Mouse (Mus musculus) thymus, postnatal 0 days (tissue): Measurements from ENCODE around the gene Mier3. TPM values are rescaled to one million over a fixed set of nuclear protein-coding genes. Genes with fewer than 3 reads are reported as not detected.

Experiments used
- DNase-seq: peaks from one replicate; pipeline ENCODE4 v3.0.0-alpha.2; 2015; ENCODE audit warnings: low spot score
- polyA plus RNA-seq: library from polyadenylated mRNA; unstranded; fragments of >200 nt; fragmentation: Nextera tagmentation; extraction: Ambion mirVana; gene quantifications from 2 replicates; pipeline ENCODE4 v1.2.1, GENCODE M21; 2015

The Mier3 gene
- 14.2 and 15.2 TPM in 2 replicates for polyA plus RNA-seq

- DNase-seq: no peak
Observed at GRCm38 (mm10) chr13:111680679-111681078, at the start of gene Mier3. Gene Mier3, plus strand, starts transcription at chr13:111680979.

- peak; percentile 76 for DNase-seq
Observed at GRCm38 (mm10) chr13:111634163-111635160, 46.3 kb upstream of the Mier3 start.

GRCm38 (mm10) chr13:111640319-111640718 is 40.5 kb upstream of the Mier3 start:
- no peak for DNase-seq

DNA sequence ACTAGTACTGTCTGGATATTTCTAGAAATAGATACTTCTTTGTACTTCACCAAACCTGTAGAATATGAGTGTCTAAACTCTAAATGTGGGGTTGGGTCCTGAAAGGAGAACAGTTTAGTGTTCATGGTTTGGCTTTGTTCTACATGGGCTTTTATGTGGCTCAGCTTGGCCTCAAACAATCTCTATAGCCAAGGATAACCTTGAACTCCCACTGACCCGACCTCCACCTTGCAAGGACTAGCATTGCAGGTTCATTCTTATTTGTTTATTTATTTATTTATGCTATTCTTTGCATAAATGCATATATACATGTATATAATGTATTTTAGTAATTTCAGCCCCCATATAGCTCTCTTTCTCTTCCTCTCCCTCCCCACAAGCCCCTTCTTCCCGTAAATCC is 37.1 kb upstream of the Mier3 start:
- no peak for DNase-seq

DNA sequence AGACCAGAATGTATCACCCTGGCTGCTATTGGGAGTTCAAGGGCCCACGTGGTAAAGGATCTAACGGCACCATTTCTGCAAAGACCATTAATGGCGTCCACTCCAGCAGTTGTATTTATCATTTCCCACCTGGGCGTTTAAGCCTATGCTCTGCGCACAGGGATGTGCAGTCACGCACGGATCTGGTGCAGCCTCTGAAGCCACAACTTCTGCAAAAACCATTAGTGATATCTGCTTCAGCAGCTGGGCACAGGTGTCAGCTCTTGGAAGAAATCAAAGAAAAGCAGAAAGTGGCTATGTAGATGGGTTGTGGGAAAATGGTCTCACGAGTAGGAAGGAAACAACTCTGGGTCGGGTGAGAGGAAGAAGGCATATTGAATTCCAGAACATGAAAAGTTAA is 34.6 kb upstream of the Mier3 start:
- DNase-seq: no peak

GRCm38 (mm10) chr13:111647279-111647678 is 33.5 kb upstream of the Mier3 start:
- no peak for DNase-seq

DNA sequence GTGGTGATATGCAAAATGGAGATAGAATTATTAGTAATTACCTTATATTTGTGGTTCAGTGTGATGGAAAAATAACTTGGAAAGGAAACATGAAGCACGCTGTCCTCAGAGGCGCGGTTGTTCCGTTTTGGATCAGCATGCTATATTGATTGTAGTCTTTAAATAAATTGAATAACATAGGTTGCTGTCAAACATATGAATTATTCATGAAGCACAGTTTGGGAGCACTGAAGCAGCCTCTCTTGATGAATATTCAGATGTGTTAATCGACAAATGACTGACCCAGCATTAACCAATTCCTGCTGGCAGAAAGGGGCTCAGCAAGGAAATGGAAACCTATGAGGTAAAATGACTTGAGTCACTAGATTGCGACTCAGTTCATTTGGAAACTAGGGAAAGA is 29.8 kb upstream of the Mier3 start:
- no peak for DNase-seq

GRCm38 (mm10) chr13:111655273-111655672 is 25.5 kb upstream of the Mier3 start:
- DNase-seq: no peak

GRCm38 (mm10) chr13:111655856-111656255 is 24.9 kb upstream of the Mier3 start:
- DNase-seq: peak; percentile 69

- DNase-seq: no peak
Observed at GRCm38 (mm10) chr13:111656309-111656708, 24.5 kb upstream of the Mier3 start.

DNA sequence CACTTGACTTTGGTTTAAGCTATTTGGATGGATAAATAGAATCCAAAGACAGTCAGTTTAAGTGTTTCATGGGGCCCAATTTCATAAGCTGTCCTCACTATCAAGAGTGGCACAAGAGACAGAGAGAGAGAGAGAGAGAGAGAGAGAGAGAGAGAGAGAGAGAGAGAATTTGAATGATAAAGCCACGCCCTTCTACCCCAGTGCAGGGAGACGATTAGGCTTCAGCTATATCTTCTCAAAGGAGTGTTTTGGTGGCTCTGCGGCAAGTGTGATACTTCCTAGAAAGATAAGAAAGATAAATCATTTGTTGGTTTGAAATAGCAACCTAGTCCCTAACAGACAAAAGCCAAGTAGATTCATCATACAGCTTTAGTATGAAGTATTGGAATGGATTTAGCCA is 24.0 kb upstream of the Mier3 start:
- no peak for DNase-seq

DNA sequence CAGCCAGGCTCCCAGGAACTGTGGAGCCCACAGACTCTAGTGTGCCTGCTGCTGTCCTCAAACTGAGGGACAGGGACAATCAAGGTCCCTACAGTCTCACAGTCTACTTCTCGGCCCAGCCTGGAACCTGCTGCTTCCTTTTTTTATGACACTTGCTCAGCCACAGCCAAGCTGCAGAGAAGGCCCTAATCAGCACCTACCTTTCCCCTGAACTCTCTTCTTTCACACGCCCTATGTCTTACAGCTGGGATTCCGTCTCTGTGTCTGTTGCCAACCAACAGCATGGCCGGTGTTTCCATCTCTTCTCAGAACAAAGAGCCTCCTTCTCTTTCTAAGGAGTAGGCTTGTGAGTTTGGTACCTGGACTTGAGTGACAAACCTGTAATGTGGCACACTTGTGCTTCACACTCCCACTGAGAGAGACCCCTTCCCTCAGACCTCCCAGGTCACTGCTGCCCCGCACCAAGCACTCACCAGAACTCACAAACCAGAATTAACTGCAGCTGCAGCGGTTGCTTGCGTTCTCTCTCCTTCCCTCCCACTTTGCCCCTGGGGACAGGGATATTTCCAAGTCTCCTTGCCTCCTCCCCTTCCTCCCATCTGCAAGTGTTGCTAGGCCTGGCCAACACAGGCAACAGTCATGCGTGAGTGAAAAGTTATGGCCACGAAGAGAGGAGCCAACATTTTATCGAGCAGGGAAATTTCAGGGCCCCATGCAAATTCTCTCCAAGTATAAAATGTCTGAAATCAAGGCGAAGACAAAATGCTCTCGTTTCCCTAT is 22.1 kb upstream of the Mier3 start:
- DNase-seq: no peak

DNA sequence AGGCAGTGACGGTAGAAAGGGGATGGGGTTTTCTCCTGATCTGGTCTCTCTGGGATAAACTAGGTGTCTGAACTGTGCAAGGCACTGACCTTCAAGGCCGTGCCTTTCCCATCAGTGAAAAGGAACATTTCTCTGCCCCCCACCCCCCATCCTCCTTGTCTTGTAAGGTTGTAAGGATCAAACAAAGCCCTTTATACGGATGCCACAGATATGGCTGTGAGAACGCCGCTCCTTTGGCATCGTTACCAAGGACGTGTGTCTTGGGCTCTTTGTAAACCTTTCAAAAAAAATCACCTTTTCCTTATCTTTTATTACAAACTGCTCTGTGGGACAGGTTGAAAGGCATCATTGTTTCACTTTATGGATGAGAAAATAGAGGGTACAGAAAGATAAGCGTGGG is 21.3 kb upstream of the Mier3 start:
- DNase-seq: no peak

GRCm38 (mm10) chr13:111660072-111660471 is 20.7 kb upstream of the Mier3 start:
- no peak for DNase-seq

- DNase-seq: no peak
Observed at GRCm38 (mm10) chr13:111660556-111660955, 20.2 kb upstream of the Mier3 start.

DNA sequence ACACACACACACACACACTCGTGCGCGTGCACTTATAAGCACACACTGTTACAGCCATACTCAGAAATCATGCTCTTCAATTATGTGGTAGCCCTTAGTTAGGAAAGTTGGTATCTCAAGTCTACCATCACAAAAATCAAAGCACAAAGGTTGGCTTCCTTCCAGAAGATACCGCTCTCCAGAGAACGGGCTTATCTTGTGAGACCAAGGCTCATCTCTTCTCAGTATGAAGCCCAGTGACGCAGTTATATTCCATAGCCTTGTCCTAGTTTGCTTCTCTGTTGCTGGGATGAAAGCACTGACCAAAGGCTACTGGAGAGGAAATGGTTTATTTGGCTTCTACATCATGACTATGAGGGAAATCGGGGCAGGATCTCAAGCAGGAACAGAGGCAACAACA is 12.8 kb upstream of the Mier3 start:
- DNase-seq: no peak

- DNase-seq: no peak
Observed at GRCm38 (mm10) chr13:111676841-111677240, 3.9 kb upstream of the Mier3 start.

GRCm38 (mm10) chr13:111684056-111684625 is 3.4 kb downstream of the Mier3 start:
- DNase-seq: no peak

GRCm38 (mm10) chr13:111685751-111686462 is 5.1 kb downstream of the Mier3 start:
- DNase-seq: peak; percentile 87

DNA sequence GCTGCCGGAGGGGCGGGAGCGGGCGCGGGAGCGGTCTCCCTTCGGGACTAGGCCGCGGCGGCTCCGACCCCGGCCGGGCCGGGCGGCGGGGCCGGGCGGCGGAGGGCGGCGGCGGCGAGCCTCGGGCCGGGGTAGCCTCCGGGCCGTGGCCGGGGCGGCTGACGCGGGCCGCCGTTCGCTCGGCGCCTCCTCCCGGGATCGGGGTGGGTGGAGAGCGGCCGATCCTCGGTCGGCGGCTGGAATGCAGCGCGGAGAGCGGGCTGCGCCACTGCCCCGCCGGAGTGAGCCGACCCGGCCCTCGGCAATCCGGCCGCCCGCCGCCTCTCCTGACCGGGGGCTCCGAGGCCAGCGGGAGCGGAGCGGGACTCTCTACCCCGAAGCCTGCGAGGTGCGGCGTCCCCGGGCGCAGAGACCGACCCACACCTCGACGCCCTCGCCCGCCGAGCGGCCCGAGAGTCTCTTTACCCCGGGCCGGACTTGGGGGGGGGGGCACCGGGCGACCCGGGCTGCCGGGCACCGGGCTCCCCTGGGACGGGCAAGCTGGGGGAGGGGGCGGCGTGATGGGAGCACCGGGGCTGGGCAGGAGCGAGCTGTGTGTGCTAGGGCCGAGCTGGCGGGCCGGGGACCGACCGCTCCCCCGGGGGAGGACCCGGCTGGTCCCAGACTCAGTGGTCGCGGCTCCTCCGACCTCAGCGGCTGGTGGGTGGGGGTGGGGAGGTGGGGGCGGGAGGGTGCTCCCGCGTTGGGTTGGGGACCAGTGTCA is 5.9 kb downstream of the Mier3 start:
- peak; percentile 18 for DNase-seq
